Mouse (Mus musculus) hematopoietic stem cell, adult 5-6 weeks (primary cell): Measurements from ENCODE around the gene Tsen2. TPM values are rescaled to one million over a fixed set of nuclear protein-coding genes. Genes with fewer than 3 reads are reported as not detected.

Source experiments
- ATAC-seq, 2 experiments: fragments of 125-278 bp in 1 of 2; replicated peaks in 1 of 2; 2 replicates each; pipeline ENCODE4 v1.8.0; 2016 to 2017; ENCODE audit warnings: inconsistent platforms in 2 of 2, mild to moderate bottlenecking in 2 of 2, moderate number of reproducible peaks in 2 of 2, low read depth in 1 of 2, moderate TSS enrichment in 1 of 2; ENCODE audit not compliant: low FRiP score in 2 of 2, poor library complexity in 2 of 2, severe bottlenecking in 2 of 2, insufficient read depth in 1 of 2, low TSS enrichment in 1 of 2
- total RNA-seq: library from RNA; stranded (forward); fragments of 172-1452, 232-1000 nt; gene quantifications from 2 replicates; pipeline ENCODE4 v1.2.3, GENCODE M21; 2017

The Tsen2 gene
- total RNA-seq, result 14.7 and 19.9 TPM in 2 replicates

- peak; percentile 86 to 89 for ATAC-seq
Measured at GRCm38 (mm10) chr6:115544442-115544970, at the start of gene Tsen2. TSS of gene Tsen2 (plus strand) at chr6:115544664.

GRCm38 (mm10) chr6:115499540-115499939 lies 44.9 kb upstream of the Tsen2 start:
- ATAC-seq, result no peak

- no peak for ATAC-seq
Measured at GRCm38 (mm10) chr6:115500234-115500633, 44.2 kb upstream of the Tsen2 start.

GRCm38 (mm10) chr6:115501131-115501530 lies 43.3 kb upstream of the Tsen2 start:
- no peak for ATAC-seq

GRCm38 (mm10) chr6:115503038-115503437 lies 41.4 kb upstream of the Tsen2 start:
- no peak for ATAC-seq

GRCm38 (mm10) chr6:115503549-115504159 lies 40.8 kb upstream of the Tsen2 start:
- ATAC-seq, result no peak

GRCm38 (mm10) chr6:115504160-115504558 lies 40.3 kb upstream of the Tsen2 start:
- ATAC-seq, result no peak

- no peak for ATAC-seq
Measured at GRCm38 (mm10) chr6:115504915-115505314, 39.5 kb upstream of the Tsen2 start.

- no peak for ATAC-seq
Measured at GRCm38 (mm10) chr6:115506425-115506824, 38.0 kb upstream of the Tsen2 start.

GRCm38 (mm10) chr6:115511447-115511846 lies 33.0 kb upstream of the Tsen2 start:
- peak in 1 of 2 experiments; percentile 21; a peak in 1 of 4 replicates for ATAC-seq

GRCm38 (mm10) chr6:115513207-115513606 lies 31.3 kb upstream of the Tsen2 start:
- ATAC-seq, result no peak

GRCm38 (mm10) chr6:115517904-115518303 lies 26.6 kb upstream of the Tsen2 start:
- ATAC-seq, result no peak

GRCm38 (mm10) chr6:115518352-115518751 lies 26.1 kb upstream of the Tsen2 start:
- ATAC-seq, result no peak

- peak; percentile 88 for ATAC-seq
Measured at GRCm38 (mm10) chr6:115519275-115519699, 25.2 kb upstream of the Tsen2 start.

GRCm38 (mm10) chr6:115521923-115522322 lies 22.5 kb upstream of the Tsen2 start:
- ATAC-seq, result no peak

- ATAC-seq, result 0 out of 4 replicates have a peak, but pooled peaks of 1 of the 2 experiments have one; percentile 21
Measured at GRCm38 (mm10) chr6:115522691-115523146, 21.7 kb upstream of the Tsen2 start.

- 0 out of 4 replicates have a peak, but pooled peaks of 1 of the 2 experiments have one; percentile 0 for ATAC-seq
Measured at GRCm38 (mm10) chr6:115523201-115523600, 21.3 kb upstream of the Tsen2 start.

- ATAC-seq, result no peak
Measured at GRCm38 (mm10) chr6:115524449-115524990, 19.9 kb upstream of the Tsen2 start.

GRCm38 (mm10) chr6:115527418-115527817 lies 17.0 kb upstream of the Tsen2 start:
- ATAC-seq, result no peak
